Mouse (Mus musculus): Measurements from ENCODE around the gene Prb1. TPM values are rescaled to one million over a fixed set of nuclear protein-coding genes. Genes with fewer than 3 reads are reported as not detected.
"Not testable (repeated sequence)": the region's sequence is repeated elsewhere in the genome, so short reads cannot be mapped to it uniquely, and the experiment has no call there.

The Prb1 gene
- polyA plus RNA-seq (2012; fragmentation: generic; extraction: Trizol) = not detected

DNA sequence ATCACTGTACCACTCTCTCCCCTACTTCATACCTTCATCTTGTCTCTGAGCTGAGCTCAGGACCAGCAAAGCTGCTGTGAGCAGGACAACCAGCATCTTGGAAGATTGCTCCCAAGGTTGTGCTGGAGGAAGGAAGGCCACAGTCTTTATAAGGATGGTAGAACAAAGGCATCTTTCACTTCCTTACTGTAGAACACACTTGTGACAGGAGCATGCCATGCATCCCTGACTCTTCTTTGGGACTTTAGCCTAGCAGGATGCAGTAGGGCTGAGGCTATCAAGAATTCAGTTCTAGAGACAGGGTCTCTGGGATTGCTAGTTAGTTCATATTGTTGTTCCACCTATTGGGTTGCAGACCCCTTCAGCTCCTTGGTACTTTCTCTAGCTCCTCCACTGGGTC is at the start of gene Prb1:
Gene Prb1, minus strand, starts transcription at position 101 of the 400 bp plus-strand sequence.
- not testable (repeated sequence) for H3K79me2 ChIP-seq (ENCODE audit: control insufficient read depth, insufficient read depth); H3K4me3 ChIP-seq; H3K4me2 ChIP-seq (ENCODE audit: low read depth); H3K36me3 ChIP-seq (ENCODE audit: control insufficient read depth, insufficient read depth); H3ac ChIP-seq (ENCODE audit: control insufficient read depth, insufficient read length); H3K27me3 ChIP-seq (ENCODE audit: control insufficient read depth, insufficient read depth, insufficient read length)

Other genes starting within 250 kb of the Prb1 start
- not detected for gene Prpmp5, start 104.2 kb upstream of the Prb1 start, polyA plus RNA-seq (2012; fragmentation: generic; extraction: Trizol)
- gene Gm8882, start 153.6 kb upstream of the Prb1 start, polyA plus RNA-seq (2012; fragmentation: generic; extraction: Trizol) = not detected

Measured in myocyte (in vitro differentiated cells).